Mouse (Mus musculus) heart, embryonic 16.5 days (tissue): ENCODE measurements around the gene Cdcp2. TPM values are rescaled to one million over a fixed set of nuclear protein-coding genes. Genes with fewer than 3 reads are reported as not detected.
A peak's percentile ranks its signal among the peaks of the same experiment; 100 is the strongest.

ENCODE experiments used
- ATAC-seq: fragments of 200-750 bp; cut with Nextera tagmentation; replicated peaks from 2 replicates; pipeline ENCODE4 v1.8.0; 2017; ENCODE audit warnings: moderate number of reproducible peaks; ENCODE audit not compliant: insufficient read depth, low FRiP score; ENCODE audit errors: extremely low read depth
- H3K27ac ChIP-seq: fragments of 300-500 bp; sonication (generic); 2 replicates; pipeline ENCODE4 v1.5.1; 2014; ENCODE audit warnings: mild to moderate bottlenecking, low read length, control low read depth, moderate library complexity
- H3K27me3 ChIP-seq: fragments of 300-500 bp; sonication (generic); 2 replicates; pipeline ENCODE4 v1.6.1; 2014; ENCODE audit warnings: low read length, mixed read lengths; ENCODE audit not compliant: control insufficient read depth, insufficient read depth
- H3K36me3 ChIP-seq: fragments of 300-500 bp; sonication (generic); 2 replicates; pipeline ENCODE4 v1.6.1; 2014; ENCODE audit not compliant: control insufficient read depth, insufficient read depth
- H3K4me1 ChIP-seq: fragments of 300-500 bp; sonication (generic); 2 replicates; pipeline ENCODE4 v1.6.1; 2014; ENCODE audit warnings: low read length, mixed read lengths; ENCODE audit not compliant: control insufficient read depth, insufficient read depth
- H3K4me2 ChIP-seq: fragments of 300-500 bp; sonication (generic); 2 replicates; pipeline ENCODE4 v1.6.1; 2014; ENCODE audit warnings: low read depth, mild to moderate bottlenecking, control low read depth, low read length
- H3K4me3 ChIP-seq: fragments of 300-500 bp; sonication (generic); 2 replicates; pipeline ENCODE4 v1.5.1; 2014; ENCODE audit warnings: mild to moderate bottlenecking, control low read depth, low read length
- H3K9ac ChIP-seq: fragments of 300-500 bp; sonication (generic); 2 replicates; pipeline ENCODE4 v1.6.1; 2014; ENCODE audit warnings: low read length, control low read depth
- H3K9me3 ChIP-seq: fragments of 300-500 bp; sonication (generic); replicated peaks from 2 replicates; pipeline ENCODE4 v1.6.1; 2016; ENCODE audit warnings: low read length; ENCODE audit not compliant: control insufficient read depth
- whole genome bisulfite sequencing: fragments of 180-500 bp; shearing (Covaris S2); extraction: QIAGEN DNeasy Blood & Tissue Kit; methylation state at CpG from one replicate; pipeline ENCODE4 v1.1.7; 2014; 5-methylcytosine and 5-hydroxymethylcytosine counted together
- polyA plus RNA-seq: library from polyadenylated mRNA; unstranded; fragments of >200 nt; fragmentation: Nextera tagmentation; extraction: Ambion mirVana; gene quantifications from 2 replicates; pipeline ENCODE4 v1.2.1, GENCODE M21; 2015

Cdcp2 gene
- polyA plus RNA-seq, 1 experiment from 2014 or later, result not detected

GRCm38 (mm10) chr4:107063214-107063613 lies 33.5 kb upstream of the Cdcp2 start:
- H3K4me1 ChIP-seq, result peaks cover 6% of the 10 kb centered on the region
- no peak overlapping the region for H3K27ac ChIP-seq
- ATAC-seq, result no peak
- no peak overlapping the region for H3K4me2 ChIP-seq
- no peak overlapping the region for H3K4me3 ChIP-seq
- no peaks in the 10 kb centered on the region for H3K9me3 ChIP-seq
- H3K36me3 ChIP-seq, result peaks cover 49% of the 10 kb centered on the region
- no peaks in the 10 kb centered on the region for H3K27me3 ChIP-seq
- H3K9ac ChIP-seq, result no peak overlapping the region
- WGBS, result 83% methylated on average over 3 of the region's 3 CpGs

- H3K4me2 ChIP-seq, result no peak overlapping the region
- 88% methylated on average over 5 of the region's 5 CpGs for WGBS
- H3K27ac ChIP-seq, result no peak overlapping the region
- H3K9me3 ChIP-seq, result no peaks in the 10 kb centered on the region
- H3K27me3 ChIP-seq, result no peaks in the 10 kb centered on the region
- no peak overlapping the region for H3K9ac ChIP-seq
- peaks cover 6% of the 10 kb centered on the region for H3K4me1 ChIP-seq
- H3K36me3 ChIP-seq, result peaks cover 44% of the 10 kb centered on the region
- H3K4me3 ChIP-seq, result no peak overlapping the region
- ATAC-seq, result no peak
Observed at GRCm38 (mm10) chr4:107064394-107065098, 32.1 kb upstream of the Cdcp2 start.

GRCm38 (mm10) chr4:107066252-107067124 lies 30.2 kb upstream of the Cdcp2 start, which contains the start of the genes Mrpl37 and Cyb5rl:
Gene Mrpl37, minus strand, starts transcription at chr4:107066868.
Gene Cyb5rl, plus strand, starts transcription at chr4:107066988.
- H3K4me2 ChIP-seq, result peak within 1 kb of the TSS; percentile 97
- H3K4me1 ChIP-seq, result peaks cover 6% of the 10 kb centered on the region
- H3K9ac ChIP-seq, result peak within 1 kb of the TSS; percentile 85
- H3K9me3 ChIP-seq, result no peaks in the 10 kb centered on the region
- peak within 1 kb of the TSS; percentile 72 for H3K4me3 ChIP-seq
- ATAC-seq, result peak; percentile 99
- peaks cover 29% of the 10 kb centered on the region for H3K36me3 ChIP-seq
- WGBS, result under 1% methylated on average over 60 of the region's 60 CpGs
- H3K27me3 ChIP-seq, result no peaks in the 10 kb centered on the region
- peak within 1 kb of the TSS; percentile 43; the same call in 1 of the 2 replicates for H3K27ac ChIP-seq

- H3K4me1 ChIP-seq, result peaks cover 6% of the 10 kb centered on the region
- no peaks in the 10 kb centered on the region for H3K27me3 ChIP-seq
- ATAC-seq, result peak; percentile 37
- H3K4me2 ChIP-seq, result peak overlapping the region; percentile 97
- WGBS, result 4% methylated on average over 33 of the region's 33 CpGs
- peak overlapping the region; percentile 72 for H3K4me3 ChIP-seq
- peak overlapping the region; percentile 43; the same call in 1 of the 2 replicates for H3K27ac ChIP-seq
- H3K9me3 ChIP-seq, result no peaks in the 10 kb centered on the region
- H3K9ac ChIP-seq, result peak overlapping the region; percentile 81
- H3K36me3 ChIP-seq, result peaks cover 22% of the 10 kb centered on the region
Observed at GRCm38 (mm10) chr4:107067151-107067840, 29.4 kb upstream of the Cdcp2 start.

GRCm38 (mm10) chr4:107072343-107072742 lies 24.3 kb upstream of the Cdcp2 start:
- WGBS, result 80% methylated on average over 9 of the region's 9 CpGs
- no peak overlapping the region for H3K4me2 ChIP-seq
- no peak for ATAC-seq
- no peaks in the 10 kb centered on the region for H3K36me3 ChIP-seq
- no peaks in the 10 kb centered on the region for H3K27me3 ChIP-seq
- no peaks in the 10 kb centered on the region for H3K9me3 ChIP-seq
- H3K9ac ChIP-seq, result no peak overlapping the region
- no peak overlapping the region for H3K27ac ChIP-seq
- no peak overlapping the region for H3K4me3 ChIP-seq
- H3K4me1 ChIP-seq, result 0 out of 2 replicates have a peak, but pooled peaks cover 5% of the 10 kb centered on the region

GRCm38 (mm10) chr4:107075456-107075855 lies 21.2 kb upstream of the Cdcp2 start:
- no peaks in the 10 kb centered on the region for H3K27me3 ChIP-seq

GRCm38 (mm10) chr4:107078894-107079293 lies 17.8 kb upstream of the Cdcp2 start:
- Histone ChIP-seq H3K27ac (no peak overlapping the region), H3K4me1 (0 out of 2 replicates have a peak, but pooled peaks cover 3% of the 10 kb centered on the region), H3K4me3 (no peak overlapping the region), H3K27me3 (no peaks in the 10 kb centered on the region), H3K36me3 (no peaks in the 10 kb centered on the region), H3K9ac (no peak overlapping the region), H3K4me2 (no peak overlapping the region), H3K9me3 (no peaks in the 10 kb centered on the region)
- WGBS, result 85% methylated on average over 4 of the region's 4 CpGs
- no peak for ATAC-seq

More at GRCm38 (mm10) chr4:107075456-107075855, 21.2 kb upstream of the Cdcp2 start:
- Histone ChIP-seq H3K9me3 (no peaks in the 10 kb centered on the region), H3K36me3 (no peaks in the 10 kb centered on the region), H3K27ac (no peak overlapping the region), H3K4me2 (no peak overlapping the region), H3K4me1 (0 out of 2 replicates have a peak, but pooled peaks cover 3% of the 10 kb centered on the region), H3K9ac (no peak overlapping the region), H3K4me3 (no peak overlapping the region)
- WGBS, result 73% methylated on average over 5 of the region's 5 CpGs
- ATAC-seq, result no peak

GRCm38 (mm10) chr4:107079716-107080115 lies 17.0 kb upstream of the Cdcp2 start:
- no peak for ATAC-seq
- no peaks in the 10 kb centered on the region for H3K9me3 ChIP-seq

More at GRCm38 (mm10) chr4:107079716-107080115, 17.0 kb upstream of the Cdcp2 start:
- H3K4me3 ChIP-seq, result no peak overlapping the region
- no peaks in the 10 kb centered on the region for H3K36me3 ChIP-seq
- H3K27me3 ChIP-seq, result no peaks in the 10 kb centered on the region
- H3K4me1 ChIP-seq, result 0 out of 2 replicates have a peak, but pooled peaks cover under 1% of the 10 kb centered on the region
- no peak overlapping the region for H3K27ac ChIP-seq
- no peak overlapping the region for H3K9ac ChIP-seq
- H3K4me2 ChIP-seq, result no peak overlapping the region
